11 mouse cellular contexts compared by ENCODE assay signal in genomic region chr10:84657437-84658087, GRCm38 (mm10). TPM values are rescaled to one million over a fixed set of nuclear protein-coding genes. Genes with fewer than 3 reads are reported as not detected.
DNase-seq lines count a peak whose midpoint lies in the region; ATAC-seq and TF ChIP-seq lines count a peak whose summit lies in the region.
"Had no signal": no experiment of that assay in that cellular context is flagged by ENCODE, and none has a peak within 500 bp of the region (broad histone marks: within the 10 kb centered on the region; RNA-seq: fewer than 3 reads in every experiment).

No protein-coding gene starts in this region.

- no peak overlapping the region for H3K9ac ChIP-seq in hindbrain, embryonic 12.5 days
- no peak overlapping the region for H3K9ac ChIP-seq in hindbrain, postnatal 0 days (replicated peaks; ENCODE audit: low read length)
- H3K9ac ChIP-seq: embryonic facial prominence, embryonic 12.5 days had no signal

- H3K27me3 ChIP-seq in hindbrain, embryonic 12.5 days, result no peaks in the 10 kb centered on the region
- no peaks in the 10 kb centered on the region for H3K27me3 ChIP-seq in hindbrain, embryonic 10.5 days (ENCODE audit: insufficient read depth, poor library complexity, severe bottlenecking)
- H3K27me3 ChIP-seq in forebrain, embryonic 10.5 days (ENCODE audit: poor library complexity, severe bottlenecking), result peaks cover 16% of the 10 kb centered on the region
- H3K27me3 ChIP-seq in hindbrain, postnatal 0 days (ENCODE audit: insufficient read depth, low read length), result no peaks in the 10 kb centered on the region
- H3K27me3 ChIP-seq: embryonic facial prominence, embryonic 12.5 days had no signal

- peaks cover 25% of the 10 kb centered on the region for H3K36me3 ChIP-seq in hindbrain, embryonic 12.5 days
- H3K36me3 ChIP-seq in hindbrain, embryonic 10.5 days, result peaks cover 44% of the 10 kb centered on the region
- H3K36me3 ChIP-seq in forebrain, embryonic 10.5 days (replicated peaks), result peaks cover 29% of the 10 kb centered on the region
- no peaks in the 10 kb centered on the region; the same call in 1 of the 2 replicates for H3K36me3 ChIP-seq in hindbrain, postnatal 0 days (ENCODE audit: insufficient read depth, low read length)

- no peak for ATAC-seq in hindbrain, embryonic 12.5 days (ENCODE audit: low FRiP score)
- no peak for ATAC-seq in hindbrain, postnatal 0 days
- ATAC-seq: CD4-positive, CD25-positive, alpha-beta regulatory T cell, adult 4 months had no signal

- 51% methylated on average over 6 of the region's 6 CpGs for WGBS in hindbrain, embryonic 12.5 days
- 54% methylated on average over 6 of the region's 6 CpGs for WGBS in hindbrain, embryonic 10.5 days
- 26% methylated on average over 6 of the region's 6 CpGs for WGBS in forebrain, embryonic 10.5 days
- 35% methylated on average over 6 of the region's 6 CpGs for WGBS in hindbrain, postnatal 0 days

- H3K4me1 ChIP-seq in hindbrain, embryonic 12.5 days, result peaks cover 18% of the 10 kb centered on the region
- H3K4me1 ChIP-seq in hindbrain, embryonic 10.5 days (replicated peaks), result peaks cover 20% of the 10 kb centered on the region
- H3K4me1 ChIP-seq in forebrain, embryonic 10.5 days, result peaks cover 36% of the 10 kb centered on the region
- H3K4me1 ChIP-seq in hindbrain, postnatal 0 days (ENCODE audit: insufficient read depth, low read length), result no peaks in the 10 kb centered on the region
- H3K4me1 ChIP-seq: embryonic facial prominence, embryonic 12.5 days had no signal

- DNase-seq in hindbrain, embryonic 10.5 days (ENCODE audit: low spot score), result no peak
- DNase-seq in Muller cell, postnatal 12 days (ENCODE audit: inconsistent ontology term), result peak; percentile 64
- DNase-seq in forebrain, embryonic 10.5 days (ENCODE audit: extremely low spot score, low spot score), result no peak
- DNase-seq in hindbrain, postnatal 0 days (ENCODE audit: low spot score), result peak; percentile 20
- no peak for DNase-seq in urinary bladder, postnatal 36 days (ENCODE audit: low spot score in 2 of 2)
- DNase-seq in cerebellum, adult 9-10 months, result no peak
- no peak for DNase-seq in thymus, postnatal 0 days (ENCODE audit: low spot score)
- DNase-seq: liver had no signal

- H3K4me3 ChIP-seq in hindbrain, embryonic 12.5 days, result no peak overlapping the region
- H3K4me3 ChIP-seq in hindbrain, embryonic 10.5 days, result no peak overlapping the region
- no peak overlapping the region for H3K4me3 ChIP-seq in forebrain, embryonic 10.5 days
- no peak overlapping the region for H3K4me3 ChIP-seq in hindbrain, postnatal 0 days (ENCODE audit: low read length)
- H3K4me3 ChIP-seq: embryonic facial prominence, embryonic 12.5 days had no signal

- no peak overlapping the region for H3K4me2 ChIP-seq in hindbrain, embryonic 12.5 days (replicated peaks)
- no peak overlapping the region for H3K4me2 ChIP-seq in hindbrain, postnatal 0 days (ENCODE audit: low read depth, low read length)
- H3K4me2 ChIP-seq: embryonic facial prominence, embryonic 12.5 days had no signal

- H3K27ac ChIP-seq in hindbrain, embryonic 12.5 days, result peak overlapping the region; percentile 52
- no peak overlapping the region; the same call in 1 of the 2 replicates for H3K27ac ChIP-seq in hindbrain, embryonic 10.5 days
- H3K27ac ChIP-seq in forebrain, embryonic 10.5 days, result peak overlapping the region; percentile 79
- peak overlapping the region; percentile 36 for H3K27ac ChIP-seq in hindbrain, postnatal 0 days
- H3K27ac ChIP-seq: embryonic facial prominence, embryonic 12.5 days had no signal

- H3K9me3 ChIP-seq in hindbrain, embryonic 12.5 days (replicated peaks), result no peaks in the 10 kb centered on the region
- peaks cover 7% of the 10 kb centered on the region; the same call in 1 of the 2 replicates for H3K9me3 ChIP-seq in hindbrain, embryonic 10.5 days
- H3K9me3 ChIP-seq in forebrain, embryonic 10.5 days, result no peaks in the 10 kb centered on the region; the same call in 1 of the 2 replicates
- H3K9me3 ChIP-seq in hindbrain, postnatal 0 days (ENCODE audit: low read length), result no peaks in the 10 kb centered on the region
- H3K9me3 ChIP-seq: embryonic facial prominence, embryonic 12.5 days had no signal

- no peak for TF ChIP-seq CTCF in hindbrain, postnatal 0 days (IDR thresholded peaks at IDR 0.05; ENCODE audit: low read depth)

RNA-seq across cellular contexts. Expression of gene Polr3b, which starts 35.5 kb away (rescaled TPM):
- polyA plus RNA-seq in hindbrain, embryonic 12.5 days (2016; fragmentation: Nextera tagmentation; extraction: Ambion mirVana), result 19.3 and 22.9 TPM in 2 replicates
- polyA plus RNA-seq in hindbrain, embryonic 10.5 days (2016; fragmentation: Nextera tagmentation; extraction: Ambion mirVana), result 13.2 and 15.6 TPM in 2 replicates
- 17.6 and 18.2 TPM in 2 replicates for polyA plus RNA-seq in forebrain, embryonic 10.5 days (2016; fragmentation: Nextera tagmentation; extraction: Ambion mirVana)
- total RNA-seq in hindbrain, postnatal 0 days (2014; rRNA removed), result 7.8 and 11.1 TPM in 2 replicates
- 8.7 and 10.1 TPM in 2 replicates for polyA plus RNA-seq in hindbrain, postnatal 0 days (2015; fragmentation: Nextera tagmentation; extraction: Ambion mirVana)
- polyA plus RNA-seq in thymus, postnatal 0 days (2015; fragmentation: Nextera tagmentation; extraction: Ambion mirVana), result 11.3 and 12.1 TPM in 2 replicates

Comparison
In these comparisons a context has a peak if more than half of its experiments do, and no peak if none do; other contexts are left out.
1. DNase-seq: peak in Muller cell, postnatal 12 days (single experiment) and hindbrain, postnatal 0 days (single experiment); none in hindbrain, embryonic 10.5 days (single experiment), forebrain, embryonic 10.5 days (single experiment), urinary bladder, postnatal 36 days (0 of 2), cerebellum, adult 9-10 months (single experiment) and thymus, postnatal 0 days (single experiment).